Mouse (Mus musculus): ENCODE data around the gene Fxyd3.

GRCm38 (mm10) chr7:31051321-31052021, 25.0 kb downstream of the Fxyd3 start, which contains the start of gene Fxyd7:
- TF ChIP-seq ZMIZ1 (IDR thresholded peaks at IDR 0.05; ENCODE audit: low read depth, low read length), result no peak
- no peak for TF ChIP-seq TCF12 (IDR thresholded peaks at IDR 0.05; ENCODE audit: low read depth, low read length)
- no peak for TF ChIP-seq UBTF (IDR thresholded peaks at IDR 0.05; ENCODE audit: borderline replicate concordance, insufficient read depth, low read depth, low read length)
- no peak for TF ChIP-seq NELFE (IDR thresholded peaks at IDR 0.05; ENCODE audit: low read depth, low read length)
- TF ChIP-seq CTCF (IDR thresholded peaks at IDR 0.05 in 2 of 3, conservative IDR thresholded peaks at IDR 0.05 in 1 of 3; ENCODE audit: control insufficient read depth in 1 of 3, insufficient read depth in 1 of 3, low read depth in 2 of 3, low read length in 3 of 3, poor library complexity in 1 of 3, severe bottlenecking in 1 of 3), result no peak
- TF ChIP-seq MAZ (IDR thresholded peaks at IDR 0.05; ENCODE audit: low read depth, low read length), result no peak

All from MEL (cell line).